Mouse (Mus musculus) G1E (cell line): ENCODE measurements around the gene Ldlrad3. TPM values are rescaled to one million over a fixed set of nuclear protein-coding genes. Genes with fewer than 3 reads are reported as not detected.

Experiments
- ATAC-seq: 2 replicates; pipeline ENCODE4 v1.8.0; 2016; ENCODE audit warnings: mild to moderate bottlenecking; ENCODE audit not compliant: insufficient number of reproducible peaks, poor library complexity, low FRiP score, severe bottlenecking; ENCODE audit errors: extremely low read depth
- DNase-seq: peaks from one replicate; pipeline ENCODE4 v3.0.0; 2012; ENCODE audit warnings: low spot score
- H3K27me3 ChIP-seq: 2 replicates; pipeline ENCODE4 v1.6.1; 2012; ENCODE audit warnings: mild to moderate bottlenecking, low read length, inconsistent platforms; ENCODE audit not compliant: insufficient read depth
- H3K36me3 ChIP-seq: replicated peaks from 2 replicates; pipeline ENCODE3; 2012; ENCODE audit warnings: mild to moderate bottlenecking, inconsistent platforms
- H3K4me1 ChIP-seq: 2 replicates; pipeline ENCODE4 v1.6.1; 2012; ENCODE audit warnings: low read depth, low read length, inconsistent platforms, mixed read lengths; ENCODE audit not compliant: insufficient read depth
- H3K4me3 ChIP-seq: 2 replicates; pipeline ENCODE4 v1.5.1; 2012; ENCODE audit warnings: low read depth, mild to moderate bottlenecking, inconsistent platforms, low read length, moderate library complexity, mixed read lengths
- H3K9me3 ChIP-seq: replicated peaks from 2 replicates; pipeline ENCODE4 v1.6.1; 2012; ENCODE audit warnings: inconsistent platforms
- CTCF ChIP-seq: IDR thresholded peaks from 2 replicates; pipeline ENCODE4 v1.5.1; 2012; ENCODE audit warnings: low read depth, low read length, inconsistent platforms, mixed read lengths
- GATA1 ChIP-seq: IDR thresholded peaks from 2 replicates; pipeline ENCODE4 v1.6.1; 2012; ENCODE audit warnings: borderline replicate concordance, low read length, inconsistent platforms, mixed read lengths
- GATA2 ChIP-seq: IDR thresholded peaks from 2 replicates; pipeline ENCODE4 v1.6.1; 2012; ENCODE audit warnings: low read depth, low read length, inconsistent platforms, borderline replicate concordance
- POLR2AphosphoS5 ChIP-seq: IDR thresholded peaks from 2 replicates; pipeline ENCODE4 v1.6.1; 2012; ENCODE audit warnings: low read depth, low read length, inconsistent platforms; ENCODE audit not compliant: insufficient replicate concordance
- TAL1 ChIP-seq: conservative IDR thresholded peaks from 2 replicates; pipeline ENCODE4 v1.6.1; 2012; ENCODE audit warnings: low read depth, low read length, inconsistent platforms, mixed read lengths
- polyA plus RNA-seq: library from polyadenylated mRNA; stranded (reverse); fragments of >175 nt; gene quantifications from 2 replicates; pipeline ENCODE4 v1.2.3, GENCODE M21; 2012
- total RNA-seq, 2 experiments: library from RNA; stranded (forward) in 1 of 2; stranded (reverse) in 1 of 2; fragments of 200-1000 nt in 1 of 2; fragments of >200 nt in 1 of 2; fragmentation: Nextera tagmentation in 1 of 2; gene quantifications; 2 replicates each; pipeline ENCODE4 v1.2.3; 2014 to 2017

The Ldlrad3 gene
- total and polyA plus RNA-seq, 3 experiments = 0.01 to 0.38 TPM; not detected in 1

- no peaks in the 10 kb centered on the region for H3K9me3 ChIP-seq
- DNase-seq (no peak), ATAC-seq (no peak)
- no peaks in the 10 kb centered on the region for H3K36me3 ChIP-seq
- no peak overlapping the region for H3K4me3 ChIP-seq
- no peaks in the 10 kb centered on the region for H3K4me1 ChIP-seq
- no peaks in the 10 kb centered on the region; the same call in 1 of the 2 replicates for H3K27me3 ChIP-seq
- TF ChIP-seq GATA1 = no peak
- no peak for TF ChIP-seq TAL1
- TF ChIP-seq GATA2 = no peak
- no peak for TF ChIP-seq CTCF
- no peak for TF ChIP-seq POLR2AphosphoS5
Observed at GRCm38 (mm10) chr2:102126076-102126475, 60.1 kb downstream of the Ldlrad3 start.

DNA sequence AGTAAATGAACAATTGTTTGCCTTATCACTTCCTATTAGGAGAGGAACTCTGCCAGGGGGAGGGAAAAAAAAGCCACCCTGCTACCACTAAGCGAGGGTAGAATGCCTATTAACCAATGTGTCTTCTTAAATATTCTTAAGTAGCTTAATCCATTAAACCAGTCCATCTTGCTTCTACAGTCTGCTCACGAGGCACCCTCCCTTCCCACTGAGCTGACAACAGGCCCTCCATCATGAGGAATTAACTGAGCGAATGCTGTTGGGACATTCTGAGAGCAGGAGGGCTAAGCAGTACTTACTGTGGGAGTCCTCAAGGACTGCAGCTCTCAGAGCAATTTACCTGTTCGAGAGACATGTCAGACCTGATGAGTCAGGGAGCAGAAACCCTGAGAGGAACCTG lies 61.1 kb downstream of the Ldlrad3 start:
- H3K4me1 ChIP-seq = no peaks in the 10 kb centered on the region
- DNase-seq = no peak
- no peaks in the 10 kb centered on the region for H3K36me3 ChIP-seq
- H3K9me3 ChIP-seq = no peaks in the 10 kb centered on the region
- no peaks in the 10 kb centered on the region; the same call in 1 of the 2 replicates for H3K27me3 ChIP-seq
- TF ChIP-seq GATA1 (no peak), GATA2 (no peak), CTCF (no peak), POLR2AphosphoS5 (no peak), TAL1 (no peak)
- no peak overlapping the region for H3K4me3 ChIP-seq
- ATAC-seq = no peak

DNA sequence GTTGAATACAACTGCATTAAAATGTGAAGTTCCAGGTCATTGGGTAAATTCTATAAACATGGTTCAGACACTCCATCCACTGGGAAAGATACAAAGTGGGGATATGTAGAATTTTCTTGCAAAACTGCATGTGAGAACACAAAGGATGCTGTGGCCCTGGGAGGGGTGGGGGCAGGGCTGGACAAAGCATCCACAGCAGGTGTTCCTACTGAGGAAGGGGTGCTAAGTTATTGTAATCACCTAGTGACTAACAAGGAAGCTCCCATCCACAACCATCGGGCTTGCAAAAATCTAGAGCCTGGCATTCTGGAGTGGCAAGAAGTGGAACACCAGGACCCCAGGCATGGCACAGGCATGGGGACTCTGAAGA lies 64.1 kb downstream of the Ldlrad3 start:
- H3K36me3 ChIP-seq = no peaks in the 10 kb centered on the region
- DNase-seq (no peak), ATAC-seq (no peak)
- no peaks in the 10 kb centered on the region for H3K4me1 ChIP-seq
- H3K9me3 ChIP-seq = no peaks in the 10 kb centered on the region
- H3K27me3 ChIP-seq = no peaks in the 10 kb centered on the region
- H3K4me3 ChIP-seq = no peak overlapping the region
- TF ChIP-seq CTCF = no peak
- TF ChIP-seq TAL1 = no peak
- TF ChIP-seq POLR2AphosphoS5 = no peak
- no peak for TF ChIP-seq GATA1
- no peak for TF ChIP-seq GATA2

- ATAC-seq (no peak), DNase-seq (no peak)
- Histone ChIP-seq H3K9me3 (no peaks in the 10 kb centered on the region), H3K36me3 (no peaks in the 10 kb centered on the region), H3K4me3 (no peak overlapping the region), H3K27me3 (no peaks in the 10 kb centered on the region), H3K4me1 (no peaks in the 10 kb centered on the region)
- TF ChIP-seq CTCF = no peak
- TF ChIP-seq GATA1 = no peak
Observed at GRCm38 (mm10) chr2:102121440-102122145, 64.6 kb downstream of the Ldlrad3 start.

GRCm38 (mm10) chr2:102119751-102120505 lies 66.3 kb downstream of the Ldlrad3 start:
- H3K4me3 ChIP-seq = no peak overlapping the region
- H3K4me1 ChIP-seq = no peaks in the 10 kb centered on the region
- DNase-seq (no peak), ATAC-seq (no peak)
- TF ChIP-seq TAL1 (no peak), CTCF (no peak), GATA2 (no peak), POLR2AphosphoS5 (no peak)
- H3K36me3 ChIP-seq = no peaks in the 10 kb centered on the region
- H3K9me3 ChIP-seq = no peaks in the 10 kb centered on the region
- H3K27me3 ChIP-seq = no peaks in the 10 kb centered on the region

DNA sequence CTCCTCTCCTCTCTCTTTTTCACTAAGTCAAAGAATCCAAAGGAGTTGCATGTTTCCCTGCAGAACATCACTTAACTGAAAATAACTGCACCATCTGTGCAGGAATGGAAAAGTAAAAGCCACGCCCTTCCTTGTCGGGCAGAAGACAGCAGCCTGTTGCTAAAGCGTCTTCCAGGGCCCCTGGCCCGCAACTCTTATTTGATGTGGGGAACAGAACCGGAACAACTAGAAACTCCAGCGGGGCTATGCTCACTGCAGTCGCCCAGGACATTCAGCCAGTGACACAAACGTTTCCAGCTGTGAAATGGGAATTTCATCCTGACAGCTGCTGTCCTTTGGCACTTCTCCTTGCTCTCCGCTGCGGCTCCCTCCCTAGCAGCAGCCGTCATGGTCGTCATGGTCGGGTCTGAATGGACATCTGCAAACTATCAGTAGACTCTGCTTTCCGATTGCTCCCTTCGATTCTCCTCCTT lies 67.2 kb downstream of the Ldlrad3 start:
- DNase-seq = no peak
- H3K9me3 ChIP-seq = no peaks in the 10 kb centered on the region
- H3K36me3 ChIP-seq = no peaks in the 10 kb centered on the region
- no peaks in the 10 kb centered on the region for H3K27me3 ChIP-seq
- H3K4me1 ChIP-seq = no peaks in the 10 kb centered on the region
- H3K4me3 ChIP-seq = no peak overlapping the region
- ATAC-seq = no peak
- TF ChIP-seq GATA2 (no peak), GATA1 (no peak), POLR2AphosphoS5 (no peak), TAL1 (no peak), CTCF (no peak)
